Mouse (Mus musculus) liver, adult 2 months (tissue): ENCODE results near the gene Taf1b.

Experiments used
- CTCF ChIP-seq: fragments of 200-500 bp; IDR thresholded peaks from 2 replicates; pipeline ENCODE4 v1.5.1; 2011; ENCODE audit warnings: low read depth, low read length, control low read depth
- POLR2A ChIP-seq: fragments of 200-500 bp; IDR thresholded peaks from 2 replicates; pipeline ENCODE4 v1.6.1; 2011; ENCODE audit warnings: low read length, control low read depth; ENCODE audit not compliant: insufficient read depth; ENCODE audit errors: extremely low read depth

DNA sequence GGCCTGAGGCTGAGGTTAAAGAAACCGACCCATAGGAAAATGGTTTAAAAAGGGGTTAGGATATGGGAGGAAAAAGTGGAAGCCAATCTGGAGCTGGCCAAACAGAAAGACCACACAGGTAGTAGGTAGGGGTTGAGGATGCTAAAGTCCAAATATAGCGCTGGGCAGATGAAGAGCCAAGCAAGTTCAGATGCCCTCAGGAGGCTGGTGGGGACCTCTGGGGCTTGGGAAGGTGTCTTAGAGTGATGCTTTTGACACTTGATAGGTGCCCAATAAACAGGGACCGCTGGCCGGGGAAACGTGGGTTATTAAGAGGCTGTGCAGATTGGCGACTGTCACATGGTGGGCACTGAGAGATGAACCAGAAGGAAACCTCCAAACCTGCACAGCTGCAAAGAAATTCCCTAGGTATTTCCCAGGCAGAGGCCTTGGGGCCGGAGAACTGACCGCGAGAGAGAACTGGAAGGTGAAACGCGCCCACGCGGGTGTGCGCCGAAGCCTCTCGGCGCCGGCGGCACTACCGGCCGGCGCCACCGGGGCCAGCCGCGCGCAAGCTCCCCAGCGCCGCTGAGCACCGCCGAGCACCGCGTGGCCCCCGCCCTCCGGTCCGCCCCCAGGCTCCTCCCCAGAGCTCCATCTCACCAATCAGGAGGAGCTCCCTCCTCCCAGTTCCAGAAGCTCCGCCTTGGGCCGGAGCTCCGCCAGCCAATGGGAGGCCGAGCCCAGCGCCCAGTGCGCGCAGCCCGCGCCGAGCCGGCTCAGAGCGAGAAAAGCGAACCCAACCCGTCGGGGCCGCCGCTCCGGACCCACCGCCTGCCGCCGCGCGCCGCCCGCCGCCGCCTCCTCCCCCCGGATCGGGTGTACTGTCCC, 73.6 kb downstream of the Taf1b start, which contains the start of gene Grhl1:
- TF ChIP-seq CTCF (peak; percentile 32), POLR2A (no peak)
